Comparison of ENCODE assay signal across 14 mouse cellular contexts in genomic region chr16:90138151-90138550, GRCm38 (mm10). TPM values are rescaled to one million over a fixed set of nuclear protein-coding genes. Genes with fewer than 3 reads are reported as not detected.
A peak's percentile ranks its signal among the peaks of the same experiment; 100 is the strongest.
DNase-seq lines count a peak whose midpoint lies in the region; ATAC-seq lines count a peak whose summit lies in the region.
"Had no signal": no experiment of that assay in that cellular context is flagged by ENCODE, and none has a peak within 500 bp of the region (broad histone marks: within the 10 kb centered on the region; RNA-seq: fewer than 3 reads in every experiment).

No protein-coding gene starts in this region.

- peaks cover 47% of the 10 kb centered on the region for H3K4me1 ChIP-seq in hindbrain, embryonic 10.5 days (replicated peaks)
- H3K4me1 ChIP-seq in hindbrain, embryonic 16.5 days (ENCODE audit: control insufficient read depth, insufficient read depth, low read depth, low read length) = peaks cover 12% of the 10 kb centered on the region
- peaks cover 29% of the 10 kb centered on the region for H3K4me1 ChIP-seq in liver, embryonic 12.5 days
- H3K4me1 ChIP-seq in forebrain, embryonic 13.5 days = peaks cover 33% of the 10 kb centered on the region

- no peak overlapping the region for H3K4me2 ChIP-seq in hindbrain, embryonic 16.5 days (ENCODE audit: low read length)
- peak overlapping the region; percentile 19 for H3K4me2 ChIP-seq in liver, embryonic 12.5 days
- no peak overlapping the region for H3K4me2 ChIP-seq in forebrain, embryonic 13.5 days
- H3K4me2 ChIP-seq: forebrain, embryonic 15.5 days; hindbrain, embryonic 13.5 days; lung, embryonic 15.5 days had no signal

- H3K4me3 ChIP-seq in hindbrain, embryonic 10.5 days = no peak overlapping the region
- no peak overlapping the region for H3K4me3 ChIP-seq in hindbrain, embryonic 16.5 days (ENCODE audit: low read length)
- H3K4me3 ChIP-seq in liver, embryonic 12.5 days = no peak overlapping the region
- H3K4me3 ChIP-seq in forebrain, embryonic 13.5 days = no peak overlapping the region
- H3K4me3 ChIP-seq: forebrain, embryonic 15.5 days; hindbrain, embryonic 13.5 days; lung, embryonic 15.5 days; midbrain, embryonic 10.5 days had no signal

- H3K36me3 ChIP-seq in hindbrain, embryonic 10.5 days = peaks cover 22% of the 10 kb centered on the region
- no peaks in the 10 kb centered on the region for H3K36me3 ChIP-seq in hindbrain, embryonic 16.5 days (ENCODE audit: control insufficient read depth, insufficient read depth, low read length)
- no peaks in the 10 kb centered on the region for H3K36me3 ChIP-seq in liver, embryonic 12.5 days
- H3K36me3 ChIP-seq in forebrain, embryonic 13.5 days (ENCODE audit: poor library complexity, severe bottlenecking) = peaks cover 15% of the 10 kb centered on the region
- H3K36me3 ChIP-seq: forebrain, embryonic 15.5 days; lung, embryonic 15.5 days had no signal

- H3K27me3 ChIP-seq in hindbrain, embryonic 10.5 days (ENCODE audit: insufficient read depth, poor library complexity, severe bottlenecking) = peaks cover 12% of the 10 kb centered on the region; the same call in 1 of the 2 replicates
- H3K27me3 ChIP-seq in hindbrain, embryonic 16.5 days (replicated peaks; ENCODE audit: control insufficient read depth, insufficient read depth, low read length) = no peaks in the 10 kb centered on the region
- H3K27me3 ChIP-seq in liver, embryonic 12.5 days (replicated peaks) = peaks cover 15% of the 10 kb centered on the region
- H3K27me3 ChIP-seq in forebrain, embryonic 13.5 days = no peaks in the 10 kb centered on the region
- H3K27me3 ChIP-seq: forebrain, embryonic 15.5 days; hindbrain, embryonic 13.5 days had no signal

- 82% methylated on average over 12 of the region's 12 CpGs for WGBS in hindbrain, embryonic 10.5 days
- 75% methylated on average over 12 of the region's 12 CpGs for WGBS in hindbrain, embryonic 16.5 days
- 45% methylated on average over 12 of the region's 12 CpGs for WGBS in liver, embryonic 12.5 days (ENCODE audit: insufficient replicate concordance)
- WGBS in forebrain, embryonic 13.5 days = 80% methylated on average over 12 of the region's 12 CpGs

- DNase-seq in hindbrain, embryonic 10.5 days (ENCODE audit: low spot score) = no peak
- DNase-seq in T-cell, adult 2 months (ENCODE audit: low spot score) = peak; percentile 4
- DNase-seq in thymus, postnatal 10 days (ENCODE audit: low spot score in 2 of 2) = peak; percentile 29 to 44
- DNase-seq in retina, postnatal 1 day = no peak
- DNase-seq: cerebellum, postnatal 25 days; gastrocnemius, postnatal 14 days; kidney, adult 2 months had no signal

- ATAC-seq in hindbrain, embryonic 16.5 days = no peak
- no peak for ATAC-seq in liver, embryonic 12.5 days
- ATAC-seq in forebrain, embryonic 13.5 days = no peak
- ATAC-seq: forebrain, embryonic 15.5 days had no signal

- H3K9me3 ChIP-seq in hindbrain, embryonic 10.5 days = peaks cover 13% of the 10 kb centered on the region; the same call in 1 of the 2 replicates
- no peaks in the 10 kb centered on the region for H3K9me3 ChIP-seq in hindbrain, embryonic 16.5 days (ENCODE audit: control insufficient read depth, low read length)
- H3K9me3 ChIP-seq in liver, embryonic 12.5 days (replicated peaks) = no peaks in the 10 kb centered on the region
- H3K9me3 ChIP-seq in forebrain, embryonic 13.5 days (replicated peaks) = no peaks in the 10 kb centered on the region
- H3K9me3 ChIP-seq: forebrain, embryonic 15.5 days; hindbrain, embryonic 13.5 days; lung, embryonic 15.5 days had no signal

- no peak overlapping the region for H3K9ac ChIP-seq in hindbrain, embryonic 16.5 days (ENCODE audit: low read depth, low read length)
- H3K9ac ChIP-seq in liver, embryonic 12.5 days = no peak overlapping the region
- H3K9ac ChIP-seq in forebrain, embryonic 13.5 days = no peak overlapping the region
- H3K9ac ChIP-seq: forebrain, embryonic 15.5 days; hindbrain, embryonic 13.5 days; lung, embryonic 15.5 days had no signal

- peak overlapping the region; percentile 37; the same call in 1 of the 2 replicates for H3K27ac ChIP-seq in hindbrain, embryonic 10.5 days
- H3K27ac ChIP-seq in hindbrain, embryonic 16.5 days (ENCODE audit: low read depth, low read length) = no peak overlapping the region
- H3K27ac ChIP-seq in liver, embryonic 12.5 days = no peak overlapping the region
- no peak overlapping the region for H3K27ac ChIP-seq in forebrain, embryonic 13.5 days
- H3K27ac ChIP-seq: forebrain, embryonic 15.5 days; hindbrain, embryonic 13.5 days; lung, embryonic 15.5 days; midbrain, embryonic 10.5 days had no signal

RNA-seq across cellular contexts. Expression of gene Tiam1, which starts 5.4 kb away (rescaled TPM):
- 19.4 and 19.7 TPM in 2 replicates for polyA plus RNA-seq in hindbrain, embryonic 10.5 days (2016; fragmentation: Nextera tagmentation; extraction: Ambion mirVana)
- 16.6 and 21.1 TPM in 2 replicates for polyA plus RNA-seq in hindbrain, embryonic 16.5 days (2015; fragmentation: Nextera tagmentation; extraction: Ambion mirVana)
- 6.7 and 9.7 TPM in 2 replicates for polyA plus RNA-seq in liver, embryonic 12.5 days (2016; fragmentation: Nextera tagmentation; extraction: Ambion mirVana)
- 25.6 and 29.4 TPM in 2 replicates for polyA plus RNA-seq in forebrain, embryonic 13.5 days (2015; fragmentation: Nextera tagmentation; extraction: Ambion mirVana)

Comparison
In these comparisons a context has a peak if more than half of its experiments do, and no peak if none do; other contexts are left out.
1. DNase-seq: peak in T-cell, adult 2 months (single experiment) and thymus, postnatal 10 days (2 of 2); none in hindbrain, embryonic 10.5 days (single experiment) and retina, postnatal 1 day (single experiment).